Mouse (Mus musculus) heart, embryonic 10.5 days (tissue): ENCODE measurements at regions not wholly inside any gene's neighbourhood (a gene's known extent, or its start where the extent isn't known, plus 50 kb on each side); places are given as distances from the start of the nearest gene placed in this dataset.
A peak's percentile ranks its signal among the peaks of the same experiment; 100 is the strongest.

ENCODE experiments used
- DNase-seq: peaks from one replicate; pipeline ENCODE4 v3.0.0-alpha.2; 2017; ENCODE audit warnings: low spot score
- H3K27ac ChIP-seq: fragments of 300-500 bp; sonication (generic); 2 replicates; pipeline ENCODE4 v1.5.1; 2016; ENCODE audit warnings: mild to moderate bottlenecking
- H3K27me3 ChIP-seq: fragments of 300-500 bp; sonication (generic); 2 replicates; pipeline ENCODE4 v1.6.1; 2016; ENCODE audit warnings: mild to moderate bottlenecking; ENCODE audit not compliant: poor library complexity, insufficient read depth, severe bottlenecking
- H3K36me3 ChIP-seq: fragments of 300-500 bp; sonication (generic); 2 replicates; pipeline ENCODE4 v1.6.1; 2016; ENCODE audit warnings: mild to moderate bottlenecking, moderate library complexity
- H3K4me1 ChIP-seq: fragments of 300-500 bp; sonication (generic); 2 replicates; pipeline ENCODE4 v1.6.1; 2016; ENCODE audit warnings: mild to moderate bottlenecking
- H3K4me3 ChIP-seq: fragments of 300-500 bp; sonication (generic); 2 replicates; pipeline ENCODE4 v1.5.1; 2016; ENCODE audit warnings: mild to moderate bottlenecking, moderate library complexity
- H3K9me3 ChIP-seq: fragments of 300-500 bp; sonication (generic); 2 replicates; pipeline ENCODE4 v1.6.1; 2016; ENCODE audit warnings: mild to moderate bottlenecking, moderate library complexity
- WGBS: fragments of 180-500 bp; shearing (Covaris S2); methylation state at CpG from one replicate; pipeline ENCODE4 v1.1.7; 2016; 5-methylcytosine and 5-hydroxymethylcytosine counted together

- Histone ChIP-seq H3K36me3 (no peaks in the 10 kb centered on the region), H3K9me3 (no peaks in the 10 kb centered on the region), H3K4me1 (no peaks in the 10 kb centered on the region), H3K4me3 (no peak overlapping the region), H3K27me3 (no peaks in the 10 kb centered on the region), H3K27ac (no peak overlapping the region)
- DNase-seq, result no peak
- WGBS, result 70% methylated on average over 2 of the region's 2 CpGs
Measured at GRCm38 (mm10) chr8:49492906-49493305, 649.2 kb upstream of the Tenm3 start.

- H3K4me1 ChIP-seq, result no peaks in the 10 kb centered on the region
- 80% methylated on average over 4 of the region's 4 CpGs for WGBS
- no peaks in the 10 kb centered on the region for H3K9me3 ChIP-seq
- H3K36me3 ChIP-seq, result no peaks in the 10 kb centered on the region
- H3K27me3 ChIP-seq, result no peaks in the 10 kb centered on the region
- H3K27ac ChIP-seq, result no peak overlapping the region
- no peak overlapping the region for H3K4me3 ChIP-seq
- no peak for DNase-seq
Measured at GRCm38 (mm10) chr8:49485284-49485683, 641.5 kb upstream of the Tenm3 start.

- Histone ChIP-seq H3K4me1 (no peaks in the 10 kb centered on the region), H3K27me3 (no peaks in the 10 kb centered on the region), H3K36me3 (no peaks in the 10 kb centered on the region), H3K4me3 (no peak overlapping the region), H3K9me3 (no peaks in the 10 kb centered on the region), H3K27ac (no peak overlapping the region)
- no peak for DNase-seq
- 87% methylated on average over 6 of the region's 6 CpGs for WGBS
Measured at GRCm38 (mm10) chr8:49481476-49481992, 637.8 kb upstream of the Tenm3 start.

- Histone ChIP-seq H3K4me3 (peak overlapping the region; percentile 42), H3K4me1 (peaks cover 4% of the 10 kb centered on the region; the same call in 1 of the 2 replicates), H3K36me3 (no peaks in the 10 kb centered on the region), H3K9me3 (no peaks in the 10 kb centered on the region), H3K27me3 (no peaks in the 10 kb centered on the region), H3K27ac (no peak overlapping the region)
- no peak for DNase-seq
- 20% methylated on average over 14 of the region's 14 CpGs for WGBS
Measured at GRCm38 (mm10) chr8:49465911-49466518, 622.3 kb upstream of the Tenm3 start.

- WGBS, result 64% methylated on average over 7 of the region's 7 CpGs
- no peak overlapping the region for H3K27ac ChIP-seq
- no peaks in the 10 kb centered on the region for H3K27me3 ChIP-seq
- no peak overlapping the region for H3K4me3 ChIP-seq
- no peaks in the 10 kb centered on the region for H3K9me3 ChIP-seq
- H3K36me3 ChIP-seq, result no peaks in the 10 kb centered on the region
- DNase-seq, result no peak
- peaks cover 4% of the 10 kb centered on the region; the same call in 1 of the 2 replicates for H3K4me1 ChIP-seq
Measured at GRCm38 (mm10) chr8:49465070-49465469, 621.3 kb upstream of the Tenm3 start.

- H3K4me3 ChIP-seq, result no peak overlapping the region
- no peaks in the 10 kb centered on the region for H3K27me3 ChIP-seq
- peaks cover 4% of the 10 kb centered on the region; the same call in 1 of the 2 replicates for H3K4me1 ChIP-seq
- no peaks in the 10 kb centered on the region for H3K9me3 ChIP-seq
- no peaks in the 10 kb centered on the region for H3K36me3 ChIP-seq
- no peak overlapping the region for H3K27ac ChIP-seq
- DNase-seq, result no peak
- WGBS, result 81% methylated on average over 8 of the region's 8 CpGs
Measured at GRCm38 (mm10) chr8:49462602-49463001, 618.9 kb upstream of the Tenm3 start.

- H3K4me3 ChIP-seq, result no peak overlapping the region
- H3K27me3 ChIP-seq, result no peaks in the 10 kb centered on the region
- no peak overlapping the region for H3K27ac ChIP-seq
- H3K36me3 ChIP-seq, result no peaks in the 10 kb centered on the region
- DNase-seq, result no peak
- WGBS, result 56% methylated on average over 16 of the region's 16 CpGs
- peaks cover 4% of the 10 kb centered on the region; the same call in 1 of the 2 replicates for H3K4me1 ChIP-seq
- no peaks in the 10 kb centered on the region for H3K9me3 ChIP-seq
Measured at GRCm38 (mm10) chr8:49461724-49462473, 618.1 kb upstream of the Tenm3 start.

- Histone ChIP-seq H3K9me3 (no peaks in the 10 kb centered on the region), H3K27ac (no peak overlapping the region), H3K4me1 (no peaks in the 10 kb centered on the region), H3K36me3 (no peaks in the 10 kb centered on the region), H3K27me3 (no peaks in the 10 kb centered on the region), H3K4me3 (no peak overlapping the region)
- DNase-seq, result no peak
- 68% methylated on average over 5 of the region's 5 CpGs for WGBS
Measured at GRCm38 (mm10) chr8:49445444-49445843, 601.7 kb upstream of the Tenm3 start.

GRCm38 (mm10) chr8:49441270-49441669 is 597.5 kb upstream of the Tenm3 start:
- H3K27me3 ChIP-seq, result no peaks in the 10 kb centered on the region

GRCm38 (mm10) chr8:49396519-49396918 is 552.8 kb upstream of the Tenm3 start:
- H3K9me3 ChIP-seq, result no peaks in the 10 kb centered on the region
- WGBS, result 75% methylated on average over 4 of the region's 4 CpGs

More at GRCm38 (mm10) chr8:49441270-49441669, 597.5 kb upstream of the Tenm3 start:
- Histone ChIP-seq H3K36me3 (no peaks in the 10 kb centered on the region), H3K4me3 (no peak overlapping the region), H3K27ac (no peak overlapping the region), H3K4me1 (no peaks in the 10 kb centered on the region), H3K9me3 (no peaks in the 10 kb centered on the region)
- DNase-seq, result no peak

GRCm38 (mm10) chr8:49395029-49395428 is 551.3 kb upstream of the Tenm3 start:
- H3K4me1 ChIP-seq, result no peaks in the 10 kb centered on the region
- no peak overlapping the region for H3K4me3 ChIP-seq
- 43% methylated on average over 1 of the region's 1 CpGs for WGBS
- DNase-seq, result no peak
- H3K36me3 ChIP-seq, result no peaks in the 10 kb centered on the region
- no peaks in the 10 kb centered on the region for H3K9me3 ChIP-seq
- H3K27me3 ChIP-seq, result no peaks in the 10 kb centered on the region
- H3K27ac ChIP-seq, result no peak overlapping the region

More at GRCm38 (mm10) chr8:49396519-49396918, 552.8 kb upstream of the Tenm3 start:
- H3K27ac ChIP-seq, result no peak overlapping the region
- no peak for DNase-seq
- no peaks in the 10 kb centered on the region for H3K27me3 ChIP-seq
- no peaks in the 10 kb centered on the region for H3K36me3 ChIP-seq
- no peaks in the 10 kb centered on the region for H3K4me1 ChIP-seq
- H3K4me3 ChIP-seq, result no peak overlapping the region

GRCm38 (mm10) chr8:49389525-49389924 is 545.8 kb upstream of the Tenm3 start:
- Histone ChIP-seq H3K27ac (no peak overlapping the region), H3K4me3 (no peak overlapping the region), H3K36me3 (no peaks in the 10 kb centered on the region), H3K4me1 (no peaks in the 10 kb centered on the region), H3K9me3 (no peaks in the 10 kb centered on the region), H3K27me3 (no peaks in the 10 kb centered on the region)
- WGBS, result 66% methylated on average over 3 of the region's 3 CpGs
- no peak for DNase-seq

GRCm38 (mm10) chr8:49387587-49387986 is 543.8 kb upstream of the Tenm3 start:
- no peaks in the 10 kb centered on the region for H3K4me1 ChIP-seq
- no peak for DNase-seq
- no peak overlapping the region for H3K4me3 ChIP-seq
- no peaks in the 10 kb centered on the region for H3K36me3 ChIP-seq
- H3K27me3 ChIP-seq, result no peaks in the 10 kb centered on the region
- WGBS, result 49% methylated on average over 2 of the region's 2 CpGs
- no peaks in the 10 kb centered on the region for H3K9me3 ChIP-seq
- H3K27ac ChIP-seq, result no peak overlapping the region
